Mouse (Mus musculus): ENCODE results near the gene Itgb1. TPM values are rescaled to one million over a fixed set of nuclear protein-coding genes. Genes with fewer than 3 reads are reported as not detected.
A peak's percentile ranks its signal among the peaks of the same experiment; 100 is the strongest.

The Itgb1 gene
- polyA plus RNA-seq, 1 experiment, result 37.3 TPM

GRCm38 (mm10) chr8:128716184-128716583 is 30.7 kb downstream of the Itgb1 start:
- TF ChIP-seq POLR2A (IDR thresholded peaks at IDR 0.05; ENCODE audit: borderline replicate concordance, insufficient read depth, low read length) (no peak), CTCF (IDR thresholded peaks at IDR 0.05; ENCODE audit: borderline replicate concordance, insufficient read depth, low read depth, low read length) (no peak)
- no peak for DNase-seq
- H3K4me3 ChIP-seq (replicated peaks; ENCODE audit: insufficient read depth, low read depth, low read length), result no peak overlapping the region
- no peak overlapping the region for H3K27ac ChIP-seq (ENCODE audit: insufficient read depth, low read length)
- H3K27me3 ChIP-seq (ENCODE audit: control insufficient read depth, insufficient read depth, low read length), result no peaks in the 10 kb centered on the region
- H3K4me1 ChIP-seq (ENCODE audit: control insufficient read depth, insufficient read depth, low read length), result no peaks in the 10 kb centered on the region

GRCm38 (mm10) chr8:128724819-128725218 is 39.4 kb downstream of the Itgb1 start:
- Histone ChIP-seq H3K27me3 (ENCODE audit: control insufficient read depth, insufficient read depth, low read length) (no peaks in the 10 kb centered on the region), H3K4me1 (ENCODE audit: control insufficient read depth, insufficient read depth, low read length) (no peaks in the 10 kb centered on the region), H3K4me3 (replicated peaks; ENCODE audit: insufficient read depth, low read depth, low read length) (no peak overlapping the region), H3K27ac (ENCODE audit: insufficient read depth, low read length) (no peak overlapping the region)
- TF ChIP-seq CTCF (IDR thresholded peaks at IDR 0.05; ENCODE audit: borderline replicate concordance, insufficient read depth, low read depth, low read length), result peak; percentile 40; the same call in 1 of the 2 replicates
- TF ChIP-seq POLR2A (IDR thresholded peaks at IDR 0.05; ENCODE audit: borderline replicate concordance, insufficient read depth, low read length), result no peak
- peak; percentile 17 for DNase-seq
- 68% methylated on average over 1 of the region's 1 CpGs for WGBS

DNA sequence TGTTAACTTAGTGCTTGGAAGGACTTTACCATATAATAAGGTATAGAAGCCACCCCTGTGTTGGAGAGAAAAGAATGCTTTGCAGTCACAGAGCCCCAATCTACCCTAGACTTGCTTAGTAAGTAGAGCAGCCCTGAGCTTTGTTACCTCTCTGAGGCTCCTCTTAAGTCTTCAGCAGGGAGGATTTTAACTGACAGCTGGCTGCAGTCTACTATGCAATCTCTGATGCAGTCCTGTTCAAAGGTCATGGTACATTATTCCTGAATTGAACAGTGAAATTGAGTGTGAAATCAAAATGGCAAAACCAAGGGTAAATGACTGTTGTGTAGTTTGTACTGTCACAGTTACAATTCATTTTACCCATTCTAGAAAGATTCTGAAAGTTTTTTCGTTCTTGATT is 41.8 kb downstream of the Itgb1 start:
- WGBS, result 55% methylated on average over 1 of the region's 1 CpGs

DNA sequence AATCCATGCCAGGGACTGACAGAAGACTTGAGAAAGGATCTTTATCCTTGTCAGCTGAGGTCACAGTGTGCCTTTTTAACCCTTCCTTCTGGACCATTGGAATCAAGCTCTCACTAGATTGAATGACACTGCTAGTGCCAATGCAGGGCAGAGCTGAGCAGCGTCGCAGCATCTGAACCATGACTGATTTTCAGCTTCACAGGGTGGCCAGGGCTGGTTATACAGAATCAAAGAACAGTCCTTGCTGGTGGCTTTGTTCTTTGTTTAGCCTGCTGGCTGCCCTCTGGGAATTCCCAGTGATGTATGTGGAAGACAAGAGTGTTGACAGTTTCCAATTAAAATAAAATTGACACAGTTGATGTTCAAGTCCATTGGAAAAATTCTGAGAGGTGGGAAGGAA is 46.8 kb downstream of the Itgb1 start:
- 5% methylated on average over 2 of the region's 2 CpGs for WGBS
- TF ChIP-seq CTCF (IDR thresholded peaks at IDR 0.05; ENCODE audit: borderline replicate concordance, insufficient read depth, low read depth, low read length), result no peak
- TF ChIP-seq POLR2A (IDR thresholded peaks at IDR 0.05; ENCODE audit: borderline replicate concordance, insufficient read depth, low read length), result no peak
- no peak overlapping the region for H3K4me3 ChIP-seq (replicated peaks; ENCODE audit: insufficient read depth, low read depth, low read length)

More for the DNA sequence above, 41.8 kb downstream of the Itgb1 start:
- TF ChIP-seq CTCF (IDR thresholded peaks at IDR 0.05; ENCODE audit: borderline replicate concordance, insufficient read depth, low read depth, low read length) (no peak), POLR2A (IDR thresholded peaks at IDR 0.05; ENCODE audit: borderline replicate concordance, insufficient read depth, low read length) (no peak)
- no peak for DNase-seq
- Histone ChIP-seq H3K27ac (ENCODE audit: insufficient read depth, low read length) (no peak overlapping the region), H3K4me1 (ENCODE audit: control insufficient read depth, insufficient read depth, low read length) (no peaks in the 10 kb centered on the region), H3K4me3 (replicated peaks; ENCODE audit: insufficient read depth, low read depth, low read length) (no peak overlapping the region), H3K27me3 (ENCODE audit: control insufficient read depth, insufficient read depth, low read length) (no peaks in the 10 kb centered on the region)

DNA sequence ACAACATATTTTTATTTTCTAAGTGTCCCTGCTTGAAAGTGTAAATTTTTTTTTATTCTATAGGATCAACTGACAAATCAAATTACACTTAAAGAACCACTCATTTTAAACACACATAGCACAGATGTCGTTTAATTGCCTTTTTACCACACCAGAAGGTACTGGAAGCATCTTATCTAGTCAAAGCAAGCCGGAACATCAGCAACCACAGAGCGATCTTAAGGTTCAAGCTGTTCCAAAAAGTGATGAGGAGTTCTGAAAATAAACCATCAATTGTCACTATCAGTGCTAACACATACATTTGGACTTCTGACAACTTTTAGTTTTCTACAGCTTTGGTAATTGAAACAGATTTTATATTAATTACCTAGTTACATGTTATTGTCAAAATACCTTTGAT is 48.7 kb downstream of the Itgb1 start:
- Histone ChIP-seq H3K4me3 (replicated peaks; ENCODE audit: insufficient read depth, low read depth, low read length) (no peak overlapping the region), H3K4me1 (ENCODE audit: control insufficient read depth, insufficient read depth, low read length) (no peaks in the 10 kb centered on the region), H3K27ac (ENCODE audit: insufficient read depth, low read length) (no peak overlapping the region), H3K27me3 (ENCODE audit: control insufficient read depth, insufficient read depth, low read length) (no peaks in the 10 kb centered on the region)
- DNase-seq, result no peak
- WGBS, result 86% methylated on average over 3 of the region's 3 CpGs
- no peak for TF ChIP-seq POLR2A (IDR thresholded peaks at IDR 0.05; ENCODE audit: borderline replicate concordance, insufficient read depth, low read length)
- TF ChIP-seq CTCF (IDR thresholded peaks at IDR 0.05; ENCODE audit: borderline replicate concordance, insufficient read depth, low read depth, low read length), result no peak

More for the DNA sequence above, 46.8 kb downstream of the Itgb1 start:
- H3K4me1 ChIP-seq (ENCODE audit: control insufficient read depth, insufficient read depth, low read length), result no peaks in the 10 kb centered on the region
- DNase-seq, result no peak
- no peak overlapping the region for H3K27ac ChIP-seq (ENCODE audit: insufficient read depth, low read length)
- H3K27me3 ChIP-seq (ENCODE audit: control insufficient read depth, insufficient read depth, low read length), result no peaks in the 10 kb centered on the region

GRCm38 (mm10) chr8:128735692-128736091 is 50.2 kb downstream of the Itgb1 start:
- no peak for DNase-seq
- Histone ChIP-seq H3K27ac (ENCODE audit: insufficient read depth, low read length) (no peak overlapping the region), H3K4me3 (replicated peaks; ENCODE audit: insufficient read depth, low read depth, low read length) (no peak overlapping the region), H3K4me1 (ENCODE audit: control insufficient read depth, insufficient read depth, low read length) (no peaks in the 10 kb centered on the region), H3K27me3 (ENCODE audit: control insufficient read depth, insufficient read depth, low read length) (no peaks in the 10 kb centered on the region)
- TF ChIP-seq CTCF (IDR thresholded peaks at IDR 0.05; ENCODE audit: borderline replicate concordance, insufficient read depth, low read depth, low read length) (no peak), POLR2A (IDR thresholded peaks at IDR 0.05; ENCODE audit: borderline replicate concordance, insufficient read depth, low read length) (no peak)
- WGBS, result 87% methylated on average over 3 of the region's 3 CpGs

Other genes with a start within 250 kb of the Itgb1 start
- gene Gm3952, start 113.0 kb downstream of the Itgb1 start, polyA plus RNA-seq (2012; rRNA removed), result not detected in 2 replicates

All from cerebellum, adult 2 months (tissue).